In the genomic region with DNA sequence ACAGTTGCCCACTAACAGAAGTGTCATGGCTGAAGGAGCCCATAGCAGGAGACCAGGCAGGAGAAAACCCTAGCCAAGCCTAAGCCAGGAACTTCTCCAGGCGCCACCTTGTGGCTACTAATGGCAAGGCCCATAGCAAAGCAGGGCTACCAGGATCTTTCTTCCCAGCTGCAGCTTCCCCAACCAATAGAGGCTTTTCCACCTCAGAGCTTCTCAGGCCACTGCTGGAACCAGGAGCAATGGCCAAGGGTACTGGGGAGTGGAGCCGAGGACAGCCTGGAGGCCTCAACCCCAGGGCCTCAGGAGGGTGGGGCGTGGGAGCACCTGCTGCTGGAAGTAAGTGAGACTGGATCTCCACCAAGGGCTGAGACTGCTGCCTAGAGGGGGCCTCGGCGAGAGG, we compare ENCODE assay signal across 8 mouse cellular contexts. TPM values are rescaled to one million over a fixed set of nuclear protein-coding genes. Genes with fewer than 3 reads are reported as not detected.
DNase-seq lines count a peak whose midpoint lies in the region; ATAC-seq and TF ChIP-seq lines count a peak whose summit lies in the region.

No protein-coding gene starts in this region.

- H3K4me3 ChIP-seq in embryonic facial prominence, embryonic 12.5 days = no peak overlapping the region
- H3K4me3 ChIP-seq in heart, embryonic 10.5 days = no peak overlapping the region
- no peak overlapping the region for H3K4me3 ChIP-seq in kidney, embryonic 15.5 days (replicated peaks)
- no peak overlapping the region for H3K4me3 ChIP-seq in liver, adult 2 months (ENCODE audit: insufficient read depth, low read depth, low read length)
- H3K4me3 ChIP-seq in stomach, embryonic 14.5 days (ENCODE audit: low read depth, low read length) = no peak overlapping the region

- H3K79me2 ChIP-seq in liver, adult 2 months (ENCODE audit: control insufficient read depth, insufficient read depth, low read length) = no peaks in the 10 kb centered on the region

- H3K4me2 ChIP-seq in embryonic facial prominence, embryonic 12.5 days (replicated peaks) = no peak overlapping the region
- no peak overlapping the region for H3K4me2 ChIP-seq in kidney, embryonic 15.5 days
- no peak overlapping the region for H3K4me2 ChIP-seq in stomach, embryonic 14.5 days (replicated peaks; ENCODE audit: low read depth, low read length)

- H3K9me3 ChIP-seq in embryonic facial prominence, embryonic 12.5 days = no peaks in the 10 kb centered on the region
- no peaks in the 10 kb centered on the region for H3K9me3 ChIP-seq in heart, embryonic 10.5 days
- no peaks in the 10 kb centered on the region for H3K9me3 ChIP-seq in kidney, embryonic 15.5 days (replicated peaks)
- H3K9me3 ChIP-seq in stomach, embryonic 14.5 days (ENCODE audit: control insufficient read depth, low read depth, low read length) = no peaks in the 10 kb centered on the region

- no peak for ATAC-seq in embryonic facial prominence, embryonic 12.5 days (ENCODE audit: insufficient number of reproducible peaks, insufficient read depth, low FRiP score, low TSS enrichment)
- peak; percentile 73 for ATAC-seq in kidney, embryonic 15.5 days (replicated peaks; ENCODE audit: low FRiP score)
- peak; percentile 64 for ATAC-seq in monocyte, adult 5-6 weeks (replicated peaks; ENCODE audit: insufficient number of reproducible peaks, low FRiP score, low TSS enrichment, poor library complexity, severe bottlenecking)
- peak; percentile 34; the same call in 1 of the 2 replicates for ATAC-seq in stomach, embryonic 14.5 days (ENCODE audit: insufficient number of reproducible peaks, insufficient read depth, low FRiP score, low read depth)

- H3K36me3 ChIP-seq in embryonic facial prominence, embryonic 12.5 days = peaks cover 59% of the 10 kb centered on the region
- H3K36me3 ChIP-seq in heart, embryonic 10.5 days = peaks cover 62% of the 10 kb centered on the region
- peaks cover 69% of the 10 kb centered on the region for H3K36me3 ChIP-seq in kidney, embryonic 15.5 days
- H3K36me3 ChIP-seq in liver, adult 2 months (ENCODE audit: control insufficient read depth, insufficient read depth, low read length) = peaks cover 7% of the 10 kb centered on the region
- peaks cover 32% of the 10 kb centered on the region for H3K36me3 ChIP-seq in stomach, embryonic 14.5 days (ENCODE audit: control insufficient read depth, insufficient read depth, low read length)

- no peak overlapping the region for H3K9ac ChIP-seq in embryonic facial prominence, embryonic 12.5 days
- no peak overlapping the region for H3K9ac ChIP-seq in kidney, embryonic 15.5 days
- no peak overlapping the region for H3K9ac ChIP-seq in liver, adult 2 months (ENCODE audit: low read depth, low read length)
- no peak overlapping the region for H3K9ac ChIP-seq in stomach, embryonic 14.5 days (replicated peaks; ENCODE audit: low read depth, low read length)

- DNase-seq in B cell, adult 2 months = peak; percentile 67 to 70
- DNase-seq in adrenal gland, postnatal 25 days = peak; percentile 73
- DNase-seq in heart, embryonic 10.5 days (ENCODE audit: low spot score) = peak; percentile 87
- peak; percentile 31 for DNase-seq in liver, adult 2 months (ENCODE audit: extremely low read depth, low read depth, low spot score)

- no peak for TF ChIP-seq POLR2A in liver, adult 2 months (IDR thresholded peaks at IDR 0.05; ENCODE audit: extremely low read depth, insufficient read depth, low read length)

- H3K27ac ChIP-seq in embryonic facial prominence, embryonic 12.5 days = peak overlapping the region; percentile 41; the same call in 1 of the 2 replicates
- no peak overlapping the region for H3K27ac ChIP-seq in heart, embryonic 10.5 days
- H3K27ac ChIP-seq in kidney, embryonic 15.5 days = peak overlapping the region; percentile 19
- no peak overlapping the region for H3K27ac ChIP-seq in liver, adult 2 months (replicated peaks; ENCODE audit: insufficient read depth, low read depth, low read length)
- H3K27ac ChIP-seq in stomach, embryonic 14.5 days (ENCODE audit: low read length) = no peak overlapping the region

- 58% methylated on average over 5 of the region's 5 CpGs for WGBS in embryonic facial prominence, embryonic 12.5 days
- WGBS in heart, embryonic 10.5 days = 66% methylated on average over 5 of the region's 5 CpGs
- WGBS in kidney, embryonic 15.5 days = 49% methylated on average over 5 of the region's 5 CpGs
- 64% methylated on average over 5 of the region's 5 CpGs for WGBS in liver, adult 2 months
- WGBS in stomach, embryonic 14.5 days = 55% methylated on average over 5 of the region's 5 CpGs

- H3K4me1 ChIP-seq in embryonic facial prominence, embryonic 12.5 days = no peaks in the 10 kb centered on the region
- H3K4me1 ChIP-seq in heart, embryonic 10.5 days = 0 out of 2 replicates have a peak, but pooled peaks cover 7% of the 10 kb centered on the region
- peaks cover 38% of the 10 kb centered on the region for H3K4me1 ChIP-seq in kidney, embryonic 15.5 days
- H3K4me1 ChIP-seq in liver, adult 2 months (ENCODE audit: control insufficient read depth, insufficient read depth, low read length) = peaks cover 4% of the 10 kb centered on the region; the same call in 1 of the 2 replicates
- H3K4me1 ChIP-seq in stomach, embryonic 14.5 days (ENCODE audit: control insufficient read depth, insufficient read depth, low read length) = no peaks in the 10 kb centered on the region; the same call in 1 of the 2 replicates

- no peaks in the 10 kb centered on the region for H3K27me3 ChIP-seq in embryonic facial prominence, embryonic 12.5 days
- no peaks in the 10 kb centered on the region for H3K27me3 ChIP-seq in heart, embryonic 10.5 days (ENCODE audit: insufficient read depth, poor library complexity, severe bottlenecking)
- H3K27me3 ChIP-seq in kidney, embryonic 15.5 days = no peaks in the 10 kb centered on the region
- no peaks in the 10 kb centered on the region for H3K27me3 ChIP-seq in liver, adult 2 months (ENCODE audit: control insufficient read depth, insufficient read depth, low read length)
- no peaks in the 10 kb centered on the region for H3K27me3 ChIP-seq in stomach, embryonic 14.5 days (ENCODE audit: control insufficient read depth, insufficient read depth, low read length)

- TF ChIP-seq CTCF in liver, adult 2 months (IDR thresholded peaks at IDR 0.05; ENCODE audit: low read depth, low read length) = peak; percentile 83

RNA-seq across cellular contexts. Expression of a gene that starts 31.5 kb away (rescaled TPM):
- 20.8 and 37.1 TPM in 2 replicates for total RNA-seq in adrenal gland, postnatal 25 days (2021)
- 36.7 and 40.7 TPM in 2 replicates for polyA plus RNA-seq in embryonic facial prominence, embryonic 12.5 days (2016; fragmentation: Nextera tagmentation; extraction: Ambion mirVana)
- 33.6 and 35.3 TPM in 2 replicates for polyA plus RNA-seq in heart, embryonic 10.5 days (2016; fragmentation: Nextera tagmentation; extraction: Ambion mirVana)
- 32.3 and 34.2 TPM in 2 replicates for polyA plus RNA-seq in kidney, embryonic 15.5 days (2015; fragmentation: Nextera tagmentation; extraction: Ambion mirVana)
- total RNA-seq in liver, adult 2 months (2014; rRNA removed) = 4.1 and 5.3 TPM in 2 replicates
- 3.4 TPM in 2 replicates for polyA plus RNA-seq in liver, adult 2 months (2012; rRNA removed)
- 23.9 to 25.5 TPM (median 24.1 TPM) in 3 replicates for total RNA-seq in monocyte, adult 5-6 weeks (2017)
- polyA plus RNA-seq in stomach, embryonic 14.5 days (2014; fragmentation: Nextera tagmentation; extraction: Ambion mirVana) = 35.8 and 44.6 TPM in 2 replicates

Comparison
In these comparisons a context has a peak if more than half of its experiments do, and no peak if none do; other contexts are left out.
1. DNase-seq: peak in every context shown above with its lines; median percentile 87 in heart, embryonic 10.5 days; 73 in adrenal gland, postnatal 25 days; 68 in B cell, adult 2 months; 31 in liver, adult 2 months.
2. H3K27ac ChIP-seq: peak in embryonic facial prominence, embryonic 12.5 days (single experiment) and kidney, embryonic 15.5 days (single experiment); none in heart, embryonic 10.5 days (single experiment), liver, adult 2 months (single experiment) and stomach, embryonic 14.5 days (single experiment).